Mouse (Mus musculus) testis, adult 10 weeks (tissue): ENCODE measurements around the gene Olfr654. TPM values are rescaled to one million over a fixed set of nuclear protein-coding genes. Genes with fewer than 3 reads are reported as not detected.

ENCODE experiments used
- polyA plus RNA-seq: library from polyadenylated mRNA; stranded (reverse); fragments of 350-450 nt; fragmentation: Illumina TruSeq; extraction: RNeasy Lipid Tissue Mini Kit (QIAGEN cat#74804); gene quantifications from one replicate; pipeline ENCODE4 v1.2.3, GENCODE M21; 2014; ENCODE audit warnings: low read depth, low replicate concordance

Olfr654 gene
- 1.2 TPM for polyA plus RNA-seq

GRCm38 (mm10) chr7:104586725-104587124 is at the start of gene Olfr654:
Gene Olfr654 (plus strand): TSS chr7:104587025.

GRCm38 (mm10) chr7:104549833-104550232 is 37.0 kb upstream of the Olfr654 start, which contains the start of gene Olfr651:
Gene Olfr651 (plus strand): TSS chr7:104550133.

GRCm38 (mm10) chr7:104560601-104561000 is 26.2 kb upstream of the Olfr654 start, which contains the start of gene Olfr652:
Gene Olfr652 (plus strand): TSS chr7:104560901.

GRCm38 (mm10) chr7:104577014-104577413 is 9.8 kb upstream of the Olfr654 start, which contains the start of gene Olfr653:
Gene Olfr653 (plus strand): TSS chr7:104577314.

GRCm38 (mm10) chr7:104601679-104602078 is 14.9 kb downstream of the Olfr654 start, which contains the start of gene Olfr655:
Gene Olfr655 (minus strand): TSS chr7:104601779.

GRCm38 (mm10) chr7:104613655-104614054 is 26.8 kb downstream of the Olfr654 start, which contains the start of gene Olfr656:
Gene Olfr656 (plus strand): TSS chr7:104613955.

GRCm38 (mm10) chr7:104624494-104624893 is 37.7 kb downstream of the Olfr654 start, which contains the start of gene Olfr657:
Gene Olfr657 (plus strand): TSS chr7:104624794.

Other genes with a start within 250 kb of the Olfr654 start
- 3.5 TPM for gene Trim12c, start 233.7 kb upstream of the Olfr654 start, polyA plus RNA-seq
- 0.29 TPM for gene Trim30b, start 217.1 kb upstream of the Olfr654 start, polyA plus RNA-seq
- gene Trim30c, start 186.2 kb upstream of the Olfr654 start, polyA plus RNA-seq = not detected
- 2.4 TPM for gene Trim30a, start 121.8 kb upstream of the Olfr654 start, polyA plus RNA-seq
- gene Trim30d, start 79.2 kb upstream of the Olfr654 start, polyA plus RNA-seq = 4.0 TPM
- not detected for gene Olfr651, start 36.9 kb upstream of the Olfr654 start, polyA plus RNA-seq
- 0.20 TPM for gene Olfr652, start 26.1 kb upstream of the Olfr654 start, polyA plus RNA-seq
- 0.15 TPM for gene Olfr653, start 9.7 kb upstream of the Olfr654 start, polyA plus RNA-seq
- not detected for gene Olfr655, start 14.8 kb downstream of the Olfr654 start, polyA plus RNA-seq
- 0.04 TPM for gene Olfr656, start 26.9 kb downstream of the Olfr654 start, polyA plus RNA-seq
- gene Olfr657, start 37.8 kb downstream of the Olfr654 start, polyA plus RNA-seq = not detected
- not detected for gene Olfr658, start 60.3 kb downstream of the Olfr654 start, polyA plus RNA-seq
- not detected for gene Olfr659, start 79.7 kb downstream of the Olfr654 start, polyA plus RNA-seq
- not detected for gene Olfr661, start 99.5 kb downstream of the Olfr654 start, polyA plus RNA-seq
- not detected for gene Usp17le, start 190.4 kb downstream of the Olfr654 start, polyA plus RNA-seq